Mouse (Mus musculus) heart, embryonic 15.5 days (tissue): ENCODE measurements at regions not wholly inside any gene's neighbourhood (a gene's known extent, or its start where the extent isn't known, plus 50 kb on each side); places are given as distances from the start of the nearest gene placed in this dataset.
"Not testable (repeated sequence)": the region's sequence is repeated elsewhere in the genome, so short reads cannot be mapped to it uniquely, and the experiment has no call there.

Experiments
- ATAC-seq: fragments of 200-750 bp; cut with Nextera tagmentation; replicated peaks from 2 replicates; pipeline ENCODE4 v1.8.0; 2017; ENCODE audit warnings: low read depth, moderate TSS enrichment; ENCODE audit not compliant: insufficient number of reproducible peaks, insufficient read depth, low FRiP score
- H3K27ac ChIP-seq: fragments of 300-500 bp; sonication (generic); 2 replicates; pipeline ENCODE4 v1.5.1; 2015; ENCODE audit warnings: mild to moderate bottlenecking, inconsistent platforms
- H3K27me3 ChIP-seq: fragments of 300-500 bp; sonication (generic); 2 replicates; pipeline ENCODE4 v1.6.1; 2015; ENCODE audit warnings: inconsistent platforms
- H3K36me3 ChIP-seq: fragments of 300-500 bp; sonication (generic); 2 replicates; pipeline ENCODE4 v1.6.1; 2015; ENCODE audit warnings: mild to moderate bottlenecking, inconsistent platforms
- H3K4me1 ChIP-seq: fragments of 300-500 bp; sonication (generic); replicated peaks from 2 replicates; pipeline ENCODE4 v1.6.1; 2015; ENCODE audit warnings: inconsistent platforms
- H3K4me2 ChIP-seq: fragments of 300-500 bp; sonication (generic); 2 replicates; pipeline ENCODE4 v1.6.1; 2015; ENCODE audit warnings: inconsistent platforms, mild to moderate bottlenecking, moderate library complexity
- H3K4me3 ChIP-seq: fragments of 300-500 bp; sonication (generic); 2 replicates; pipeline ENCODE4 v1.5.1; 2015; ENCODE audit warnings: mild to moderate bottlenecking, inconsistent platforms
- H3K9ac ChIP-seq: fragments of 300-500 bp; sonication (generic); 2 replicates; pipeline ENCODE4 v1.6.1; 2015; ENCODE audit warnings: mild to moderate bottlenecking, inconsistent platforms
- H3K9me3 ChIP-seq: fragments of 300-500 bp; sonication (generic); replicated peaks from 2 replicates; pipeline ENCODE4 v1.6.1; 2016; ENCODE audit warnings: inconsistent platforms
- WGBS: fragments of 180-500 bp; shearing (Covaris S2); methylation state at CpG from one replicate; pipeline ENCODE4 v1.1.7; 2015; ENCODE audit warnings: mixed read lengths; 5-methylcytosine and 5-hydroxymethylcytosine counted together

- not testable (repeated sequence) for H3K9ac ChIP-seq, H3K9me3 ChIP-seq, H3K27ac ChIP-seq, ATAC-seq, H3K4me3 ChIP-seq, H3K4me1 ChIP-seq, H3K36me3 ChIP-seq, H3K27me3 ChIP-seq, H3K4me2 ChIP-seq
- WGBS: 90% methylated on average over 23 of the region's 23 CpGs
Observed at GRCm38 (mm10) chr15:25200249-25200648, 213.3 kb downstream of the Basp1 start.

- WGBS: 69% methylated on average over 2 of the region's 2 CpGs
- Histone ChIP-seq H3K9me3 (no peaks in the 10 kb centered on the region), H3K36me3 (no peaks in the 10 kb centered on the region)
Observed at GRCm38 (mm10) chr15:25187881-25188326, 225.7 kb downstream of the Basp1 start.

GRCm38 (mm10) chr15:25172755-25173154 lies 240.8 kb downstream of the Basp1 start:
- H3K4me3 ChIP-seq: no peak overlapping the region
- ATAC-seq: no peak
- no peak overlapping the region for H3K4me2 ChIP-seq
- no peaks in the 10 kb centered on the region for H3K4me1 ChIP-seq
- no peak overlapping the region for H3K27ac ChIP-seq
- 70% methylated on average over 6 of the region's 6 CpGs for WGBS
- H3K9me3 ChIP-seq: no peaks in the 10 kb centered on the region
- no peaks in the 10 kb centered on the region for H3K27me3 ChIP-seq
- no peaks in the 10 kb centered on the region for H3K36me3 ChIP-seq
- no peak overlapping the region for H3K9ac ChIP-seq

More at GRCm38 (mm10) chr15:25187881-25188326, 225.7 kb downstream of the Basp1 start:
- ATAC-seq: no peak
- Histone ChIP-seq H3K4me2 (no peak overlapping the region), H3K27me3 (no peaks in the 10 kb centered on the region), H3K9ac (no peak overlapping the region), H3K4me3 (no peak overlapping the region), H3K27ac (no peak overlapping the region), H3K4me1 (no peaks in the 10 kb centered on the region)

- Histone ChIP-seq H3K4me1 (no peaks in the 10 kb centered on the region), H3K4me2 (no peak overlapping the region), H3K9me3 (no peaks in the 10 kb centered on the region), H3K36me3 (no peaks in the 10 kb centered on the region), H3K27ac (no peak overlapping the region), H3K4me3 (no peak overlapping the region), H3K9ac (no peak overlapping the region), H3K27me3 (no peaks in the 10 kb centered on the region)
- 83% methylated on average over 1 of the region's 1 CpGs for WGBS
- ATAC-seq: no peak
Observed at GRCm38 (mm10) chr15:25146371-25146770, 267.2 kb downstream of the Basp1 start.

- no peak for ATAC-seq
- WGBS: 61% methylated on average over 1 of the region's 1 CpGs
- Histone ChIP-seq H3K27ac (no peak overlapping the region), H3K4me2 (no peak overlapping the region), H3K36me3 (no peaks in the 10 kb centered on the region), H3K9me3 (no peaks in the 10 kb centered on the region), H3K4me1 (no peaks in the 10 kb centered on the region), H3K27me3 (no peaks in the 10 kb centered on the region), H3K9ac (no peak overlapping the region), H3K4me3 (no peak overlapping the region)
Observed at GRCm38 (mm10) chr15:25144228-25144627, 269.3 kb downstream of the Basp1 start.

- Histone ChIP-seq H3K4me2 (no peak overlapping the region), H3K4me1 (no peaks in the 10 kb centered on the region), H3K27ac (no peak overlapping the region), H3K27me3 (no peaks in the 10 kb centered on the region), H3K9me3 (no peaks in the 10 kb centered on the region), H3K9ac (no peak overlapping the region), H3K4me3 (no peak overlapping the region), H3K36me3 (no peaks in the 10 kb centered on the region)
- WGBS: 44% methylated on average over 9 of the region's 9 CpGs
- ATAC-seq: no peak
Observed at GRCm38 (mm10) chr15:25140389-25141181, 273.0 kb downstream of the Basp1 start.

GRCm38 (mm10) chr15:25137091-25137490 lies 276.5 kb downstream of the Basp1 start:
- 58% methylated on average over 3 of the region's 3 CpGs for WGBS
- no peak for ATAC-seq
- Histone ChIP-seq H3K9ac (no peak overlapping the region), H3K27ac (no peak overlapping the region), H3K36me3 (no peaks in the 10 kb centered on the region), H3K4me1 (no peaks in the 10 kb centered on the region), H3K4me2 (no peak overlapping the region), H3K9me3 (no peaks in the 10 kb centered on the region), H3K27me3 (no peaks in the 10 kb centered on the region), H3K4me3 (no peak overlapping the region)

GRCm38 (mm10) chr15:25135471-25136262 lies 277.9 kb downstream of the Basp1 start:
- H3K4me2 ChIP-seq: no peak overlapping the region
- H3K27me3 ChIP-seq: no peaks in the 10 kb centered on the region
- H3K9me3 ChIP-seq: no peaks in the 10 kb centered on the region
- no peaks in the 10 kb centered on the region for H3K4me1 ChIP-seq
- H3K9ac ChIP-seq: no peak overlapping the region
- H3K27ac ChIP-seq: no peak overlapping the region
- 73% methylated on average over 19 of the region's 19 CpGs for WGBS
- ATAC-seq: no peak
- no peak overlapping the region for H3K4me3 ChIP-seq
- no peaks in the 10 kb centered on the region for H3K36me3 ChIP-seq

- H3K4me1 ChIP-seq: no peaks in the 10 kb centered on the region
- no peak for ATAC-seq
- 76% methylated on average over 6 of the region's 6 CpGs for WGBS
- no peak overlapping the region for H3K4me3 ChIP-seq
- no peaks in the 10 kb centered on the region for H3K27me3 ChIP-seq
- no peak overlapping the region for H3K9ac ChIP-seq
- H3K9me3 ChIP-seq: no peaks in the 10 kb centered on the region
- H3K36me3 ChIP-seq: no peaks in the 10 kb centered on the region
- no peak overlapping the region for H3K27ac ChIP-seq
- H3K4me2 ChIP-seq: no peak overlapping the region
Observed at GRCm38 (mm10) chr15:25130096-25130495, 283.5 kb downstream of the Basp1 start.

GRCm38 (mm10) chr15:25129572-25129971 lies 284.0 kb downstream of the Basp1 start:
- Histone ChIP-seq H3K27me3 (no peaks in the 10 kb centered on the region), H3K4me2 (no peak overlapping the region), H3K9me3 (no peaks in the 10 kb centered on the region), H3K9ac (no peak overlapping the region), H3K27ac (no peak overlapping the region), H3K4me1 (no peaks in the 10 kb centered on the region), H3K36me3 (no peaks in the 10 kb centered on the region), H3K4me3 (no peak overlapping the region)
- WGBS: 76% methylated on average over 5 of the region's 5 CpGs
- no peak for ATAC-seq

GRCm38 (mm10) chr15:25120441-25120840 lies 293.1 kb downstream of the Basp1 start:
- H3K4me2 ChIP-seq: no peak overlapping the region
- no peaks in the 10 kb centered on the region for H3K4me1 ChIP-seq
- no peaks in the 10 kb centered on the region for H3K36me3 ChIP-seq
- 44% methylated on average over 4 of the region's 4 CpGs for WGBS
- no peak for ATAC-seq
- H3K9ac ChIP-seq: no peak overlapping the region
- no peaks in the 10 kb centered on the region for H3K27me3 ChIP-seq
- H3K9me3 ChIP-seq: no peaks in the 10 kb centered on the region
- H3K27ac ChIP-seq: no peak overlapping the region
- H3K4me3 ChIP-seq: no peak overlapping the region
